In genomic region chr10:42945316-42945715, GRCm38 (mm10) we compare ENCODE assay signal across 21 mouse cellular contexts.
DNase-seq lines count a peak whose midpoint lies in the region; ATAC-seq lines count a peak whose summit lies in the region.
"Had no signal": no experiment of that assay in that cellular context is flagged by ENCODE, and none has a peak within 500 bp of the region (broad histone marks: within the 10 kb centered on the region; RNA-seq: fewer than 3 reads in every experiment).

No protein-coding gene starts in this region.

- peaks cover 32% of the 10 kb centered on the region for H3K4me1 ChIP-seq in heart, embryonic 12.5 days (replicated peaks)

- intact Hi-C loops in left cerebral cortex, postnatal 14 days (cut with DNase I) = no loop called here

- 68% methylated on average over 4 of the region's 4 CpGs for WGBS in heart, embryonic 12.5 days

- H3K9ac ChIP-seq in heart, embryonic 12.5 days = no peak overlapping the region
- H3K9ac ChIP-seq: embryonic facial prominence, embryonic 12.5 days; forebrain, embryonic 13.5 days; forebrain, embryonic 15.5 days; forebrain, postnatal 0 days had no signal

- no peak for ATAC-seq in heart, embryonic 12.5 days (ENCODE audit: insufficient number of reproducible peaks, low FRiP score)
- ATAC-seq: activated CD4-positive, CD25-positive, alpha-beta regulatory T cell, adult 4 months; forebrain, embryonic 13.5 days; forebrain, embryonic 15.5 days; forebrain, postnatal 0 days; Patski had no signal

- no peaks in the 10 kb centered on the region for H3K36me3 ChIP-seq in heart, embryonic 12.5 days
- H3K36me3 ChIP-seq: embryonic facial prominence, embryonic 10.5 days; embryonic facial prominence, embryonic 12.5 days; forebrain, embryonic 15.5 days; G1E had no signal

- H3K4me2 ChIP-seq in heart, embryonic 12.5 days = no peak overlapping the region
- H3K4me2 ChIP-seq: embryonic facial prominence, embryonic 12.5 days; forebrain, embryonic 13.5 days; forebrain, embryonic 15.5 days had no signal

- no peak overlapping the region for H3K4me3 ChIP-seq in heart, embryonic 12.5 days
- H3K4me3 ChIP-seq: embryonic facial prominence, embryonic 10.5 days; embryonic facial prominence, embryonic 12.5 days; forebrain, embryonic 13.5 days; forebrain, embryonic 15.5 days had no signal

- no peaks in the 10 kb centered on the region for H3K9me3 ChIP-seq in heart, embryonic 12.5 days (replicated peaks)
- H3K9me3 ChIP-seq: embryonic facial prominence, embryonic 10.5 days; embryonic facial prominence, embryonic 12.5 days; forebrain, embryonic 13.5 days; forebrain, embryonic 15.5 days; G1E had no signal

- DNase-seq in heart, adult 11 months = peak; percentile 52
- DNase-seq in R1 (ENCODE audit: low read depth, low spot score) = peak; percentile 81
- DNase-seq in left cerebral cortex, postnatal 14 days (ENCODE audit: low spot score in 2 of 2) = no peak
- no peak for DNase-seq in layer of hippocampus, postnatal 14 days (ENCODE audit: low spot score in 2 of 2)
- DNase-seq: adrenal gland, adult 8-10 months; adrenal gland, postnatal 14 days; adrenal gland, postnatal 36 days; cerebellum, adult 11-12 months; cerebellum, adult 2 months; cerebellum, adult 9-10 months; cerebellum, postnatal 10 days; cerebellum, postnatal 25 days; forebrain, postnatal 0 days had no signal

- no peaks in the 10 kb centered on the region for H3K27me3 ChIP-seq in heart, embryonic 12.5 days (replicated peaks)
- H3K27me3 ChIP-seq: embryonic facial prominence, embryonic 12.5 days; forebrain, embryonic 13.5 days; forebrain, embryonic 15.5 days had no signal

- H3K27ac ChIP-seq in heart, embryonic 12.5 days (ENCODE audit: poor library complexity, severe bottlenecking) = no peak overlapping the region
- H3K27ac ChIP-seq: embryonic facial prominence, embryonic 10.5 days; embryonic facial prominence, embryonic 12.5 days; forebrain, embryonic 13.5 days; forebrain, embryonic 15.5 days had no signal

Comparison
In these comparisons a context has a peak if more than half of its experiments do, and no peak if none do; other contexts are left out.
1. DNase-seq: peak in heart, adult 11 months (single experiment) and R1 (single experiment); none in left cerebral cortex, postnatal 14 days (0 of 2) and layer of hippocampus, postnatal 14 days (0 of 2).